Comparison of ENCODE assay signal across 8 mouse cellular contexts in genomic region chr16:25483831-25484254, GRCm38 (mm10).
DNase-seq lines count a peak whose midpoint lies in the region; ATAC-seq lines count a peak whose summit lies in the region.

No protein-coding gene starts in this region.

- DNase-seq in adrenal gland, postnatal 10 days, result peak; percentile 9
- DNase-seq in adrenal gland, adult 8-10 months, result no peak
- peak; percentile 32 to 34 for DNase-seq in left cerebral cortex, adult 18-20 months (ENCODE audit: low spot score in 2 of 2)
- no peak for DNase-seq in left cerebral cortex, adult 11 months (ENCODE audit: low spot score)
- peak; percentile 33 for DNase-seq in gonadal fat pad, adult 2 months (ENCODE audit: low read depth)
- DNase-seq in lung, postnatal 14 days, result peak; percentile 35
- no peak for DNase-seq in layer of hippocampus, adult 8-10 months (ENCODE audit: low spot score in 2 of 2)

- ATAC-seq in granulocyte monocyte progenitor cell, adult 5-6 weeks (replicated peaks; ENCODE audit: poor library complexity, severe bottlenecking), result no peak

Comparison
In these comparisons a context has a peak if more than half of its experiments do, and no peak if none do; other contexts are left out.
1. DNase-seq: peak in adrenal gland, postnatal 10 days (single experiment), left cerebral cortex, adult 18-20 months (2 of 2), gonadal fat pad, adult 2 months (single experiment) and lung, postnatal 14 days (single experiment); none in adrenal gland, adult 8-10 months (single experiment), left cerebral cortex, adult 11 months (single experiment) and layer of hippocampus, adult 8-10 months (0 of 2).